Mouse (Mus musculus) gastrocnemius, adult 2 months (tissue): ENCODE data around the gene Ankrd9. TPM values are rescaled to one million over a fixed set of nuclear protein-coding genes. Genes with fewer than 3 reads are reported as not detected.

Experiments
- DNase-seq: peaks from one replicate; pipeline ENCODE4 v3.0.0; 2022
- H3K27ac ChIP-seq: fragments of 200-600 bp; 2 replicates; pipeline ENCODE4 v1.8.1; 2022; ENCODE audit warnings: mild to moderate bottlenecking
- H3K4me3 ChIP-seq: fragments of 200-600 bp; 2 replicates; pipeline ENCODE4 v1.8.1; 2022; ENCODE audit warnings: mild to moderate bottlenecking, moderate library complexity
- CTCF ChIP-seq: fragments of 200-600 bp; IDR thresholded peaks from 2 replicates; pipeline ENCODE4 v1.8.1; 2022; ENCODE audit warnings: antibody characterized with exemption, mild to moderate bottlenecking, moderate library complexity
- intact Hi-C: fragments of 180-260 bp; cut with DNase I; formaldehyde crosslinking; loops from one replicate; pipeline ENCODE4 v1.15.1; 2025
- total RNA-seq, 2 experiments: library from RNA; stranded (reverse); gene quantifications; 2 replicates each; pipeline ENCODE4 v1.2.3; 2021

Gene Ankrd9
- total RNA-seq, 2 experiments from 2014 or later: 150 to 203 TPM

DNA sequence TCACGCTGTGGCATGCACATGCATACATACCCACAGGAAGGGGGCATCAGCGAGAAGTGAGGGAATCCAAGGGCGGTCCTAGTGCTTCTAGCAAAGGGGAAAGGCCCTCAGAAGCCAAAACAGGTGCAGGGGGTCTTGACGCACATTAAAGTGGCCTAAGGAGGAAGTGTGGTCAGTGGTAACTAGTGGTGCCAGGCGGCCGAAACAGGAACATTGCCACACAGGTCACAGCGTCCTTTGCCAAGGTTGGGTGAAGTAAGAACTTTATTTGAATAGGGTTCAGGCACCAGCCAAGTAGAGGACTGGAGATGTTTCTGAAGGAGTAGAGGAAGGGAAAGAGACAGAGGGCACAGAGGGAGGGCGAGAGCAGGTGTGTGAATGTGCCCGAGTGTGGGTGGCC is 6.3 kb upstream of the Ankrd9 start:
- intact Hi-C loops: no loop called here
- Histone ChIP-seq H3K27ac (peak overlapping the region; percentile 94), H3K4me3 (peak overlapping the region; percentile 68)
- DNase-seq: peak; percentile 69
- TF ChIP-seq CTCF: no peak

DNA sequence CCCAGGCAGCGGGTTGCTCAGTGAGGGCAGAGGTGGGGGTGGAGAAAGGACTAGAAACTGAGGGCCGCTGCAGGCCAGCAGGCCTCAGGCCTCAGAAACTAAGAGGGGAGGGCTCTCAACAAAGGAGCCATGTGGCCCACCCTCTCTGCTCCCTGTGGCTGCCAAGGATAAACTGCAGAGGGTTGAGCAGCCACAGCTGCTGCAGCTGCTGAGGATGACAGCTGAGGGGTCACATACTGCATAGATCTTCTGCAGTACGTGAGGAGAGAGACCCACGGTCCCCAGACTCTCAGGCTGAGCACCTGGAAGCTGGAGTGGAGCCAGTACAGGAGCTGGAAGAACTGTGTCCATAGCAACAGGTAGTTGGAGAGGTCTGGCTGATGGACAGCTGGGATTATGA is 5.8 kb upstream of the Ankrd9 start:
- peak overlapping the region; percentile 68 for H3K4me3 ChIP-seq
- intact Hi-C loops: no loop called here
- TF ChIP-seq CTCF: no peak
- peak; percentile 42 for DNase-seq
- peak overlapping the region; percentile 94 for H3K27ac ChIP-seq

DNA sequence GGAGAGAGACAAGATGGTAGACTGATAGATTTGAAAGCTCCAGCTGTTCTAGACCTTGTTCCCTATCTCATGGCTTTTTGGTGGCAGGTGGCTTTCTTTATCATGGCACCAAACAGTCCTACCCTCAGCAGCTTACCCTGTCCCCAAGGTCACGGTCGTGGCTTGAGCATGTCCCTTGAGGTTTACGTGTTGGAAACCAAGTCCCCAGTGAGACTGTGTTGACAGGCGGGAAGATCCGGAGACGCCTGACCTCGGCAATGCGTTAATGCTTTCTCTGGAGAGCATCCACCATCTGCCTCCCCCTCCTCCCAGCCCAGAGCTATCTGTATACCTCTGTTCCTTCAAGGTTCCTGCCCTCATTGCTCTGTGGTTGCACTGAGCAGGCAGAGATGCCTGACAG is 4.9 kb upstream of the Ankrd9 start:
- intact Hi-C loops: no loop called here
- DNase-seq: peak; percentile 29
- H3K4me3 ChIP-seq: peak overlapping the region; percentile 68
- H3K27ac ChIP-seq: peak overlapping the region; percentile 94
- no peak for TF ChIP-seq CTCF

DNA sequence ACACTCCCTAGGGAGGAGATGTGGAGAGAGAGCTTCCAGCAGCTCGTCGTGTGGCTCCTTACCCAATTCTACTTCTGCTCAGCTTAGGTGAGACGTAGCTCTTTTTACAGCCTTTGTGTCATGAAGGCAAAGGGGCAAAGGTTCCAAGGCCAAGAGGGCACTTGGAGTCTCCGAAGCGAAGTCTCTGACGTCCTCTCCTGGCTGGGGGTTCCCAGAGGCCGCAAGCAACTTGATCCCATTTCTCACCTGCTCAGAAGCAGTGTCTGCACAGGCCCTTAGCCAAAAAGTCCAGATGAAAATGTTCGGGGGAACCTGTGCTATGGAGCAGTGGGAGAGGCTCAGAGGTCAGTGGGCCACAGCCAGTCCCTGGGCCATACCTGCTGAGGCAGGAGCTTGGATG is 4.2 kb upstream of the Ankrd9 start:
- intact Hi-C loops: no loop called here
- peak; percentile 42 for DNase-seq
- Histone ChIP-seq H3K27ac (peak overlapping the region; percentile 78), H3K4me3 (no peak overlapping the region)
- TF ChIP-seq CTCF: no peak

DNA sequence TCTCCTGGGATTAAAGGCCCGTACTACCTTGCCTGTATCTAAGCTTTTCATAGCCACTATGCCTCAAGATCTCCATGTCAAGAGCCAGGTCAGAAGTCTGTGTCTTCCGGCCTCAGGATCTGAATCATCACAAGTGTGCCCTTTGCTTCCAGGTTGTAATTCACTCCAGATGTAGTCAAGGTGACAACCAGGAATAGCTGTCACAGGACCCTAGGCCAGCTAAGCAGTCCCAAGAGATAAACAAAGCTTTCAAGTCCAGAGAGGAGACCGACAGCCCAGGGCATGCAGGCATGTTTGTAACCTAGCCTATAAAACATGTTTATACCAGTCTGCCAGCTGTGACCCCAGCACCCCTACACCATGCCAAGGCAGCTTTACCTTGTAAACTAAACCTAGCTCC is 2.9 kb upstream of the Ankrd9 start:
- H3K27ac ChIP-seq: peak overlapping the region; percentile 78

DNA sequence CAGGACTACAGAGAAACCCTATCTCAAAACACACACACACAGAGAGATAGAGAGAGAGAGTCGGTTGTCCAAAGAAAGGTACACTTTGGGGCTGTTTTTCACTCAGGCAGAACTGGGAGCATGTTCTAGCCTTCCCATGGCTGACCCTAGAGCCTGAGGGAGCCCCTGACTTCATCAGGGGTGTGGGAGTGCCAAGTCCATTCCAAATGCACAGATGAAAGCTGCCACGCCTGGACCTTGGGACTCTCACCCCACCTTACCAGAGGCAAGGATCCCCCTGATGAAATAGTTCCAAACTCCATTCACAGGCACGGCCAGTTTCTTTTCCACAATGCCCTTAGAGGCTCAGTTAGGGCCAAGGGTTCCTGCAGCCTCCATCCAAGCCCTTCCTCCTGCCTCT is 968 bp upstream of the Ankrd9 start:
- intact Hi-C loops: loop anchor here (2.0 kb wide), 1 partner anchor 31 kb away; no protein-coding TSS in a partner anchor
- TF ChIP-seq CTCF: no peak
- peak overlapping the region; percentile 78; the same call in 1 of the 2 replicates for H3K4me3 ChIP-seq
- DNase-seq: peak; percentile 25
- peak overlapping the region; percentile 100 for H3K27ac ChIP-seq

More for the DNA sequence above, 2.9 kb upstream of the Ankrd9 start:
- DNase-seq: peak; percentile 43
- intact Hi-C loops: no loop called here
- H3K4me3 ChIP-seq: no peak overlapping the region
- no peak for TF ChIP-seq CTCF

DNA sequence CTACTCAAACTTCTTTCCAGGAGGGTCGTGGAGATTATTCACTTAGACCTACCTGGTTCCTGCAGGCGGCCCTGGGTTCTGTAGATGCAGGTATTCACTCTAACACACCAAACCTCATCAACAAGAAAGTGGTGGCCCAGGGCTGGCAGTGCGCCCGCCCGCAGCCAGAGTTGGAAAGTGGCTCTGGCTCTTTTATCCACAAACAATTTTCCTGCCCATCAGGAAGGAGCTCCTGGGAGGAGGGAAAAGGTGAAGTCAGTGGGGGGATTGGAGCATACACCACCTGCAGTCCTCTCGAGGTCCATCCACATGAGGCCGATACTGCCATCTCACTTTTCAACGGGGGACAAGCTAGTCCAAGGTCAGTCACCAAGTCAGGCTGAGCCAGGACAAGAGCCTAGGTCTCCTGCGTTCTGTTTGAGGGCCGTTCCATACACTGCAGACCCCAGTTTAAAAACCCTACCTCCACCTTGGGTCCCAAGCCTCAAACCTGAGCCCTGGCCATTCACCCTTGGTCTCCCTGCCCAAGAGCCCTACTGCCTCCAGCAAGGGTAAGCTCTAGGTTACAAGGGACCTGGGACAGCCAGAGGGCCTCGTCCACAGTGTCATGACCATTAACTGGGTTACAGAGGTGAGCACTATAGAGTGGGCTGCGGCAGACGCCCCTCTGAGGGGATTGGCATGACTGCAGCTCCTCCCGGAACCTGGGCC is 789 bp downstream of the Ankrd9 start:
- DNase-seq: peak; percentile 63
- H3K27ac ChIP-seq: peak overlapping the region; percentile 100
- intact Hi-C loops: loop anchor here (2.0 kb wide), 1 partner anchor 29 kb away; no protein-coding TSS in a partner anchor

DNA sequence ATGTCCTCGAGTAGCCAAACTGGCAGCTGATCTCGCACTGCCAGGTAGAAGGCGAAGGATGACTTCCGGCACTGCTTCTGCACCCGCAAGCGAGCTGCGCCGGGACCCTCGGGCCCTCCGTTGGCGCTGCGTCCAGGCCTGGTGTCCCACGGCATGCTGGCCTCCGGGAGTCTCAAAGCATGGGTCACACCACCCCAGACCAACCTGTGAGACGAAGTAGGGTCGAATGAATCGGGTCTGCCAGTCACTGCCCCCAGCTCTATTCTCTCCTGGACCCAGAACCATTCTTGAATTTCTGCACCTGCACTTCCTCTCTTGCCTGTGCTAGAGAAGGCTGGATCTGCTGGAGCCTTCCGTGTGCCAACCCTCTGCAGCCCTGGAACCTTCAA is 1.5 kb downstream of the Ankrd9 start:
- Histone ChIP-seq H3K4me3 (peak overlapping the region; percentile 78), H3K27ac (peak overlapping the region; percentile 100)
- intact Hi-C loops: no loop called here
- DNase-seq: no peak
- no peak for TF ChIP-seq CTCF

More for the DNA sequence above, 789 bp downstream of the Ankrd9 start:
- peak overlapping the region; percentile 78 for H3K4me3 ChIP-seq
- TF ChIP-seq CTCF: no peak

DNA sequence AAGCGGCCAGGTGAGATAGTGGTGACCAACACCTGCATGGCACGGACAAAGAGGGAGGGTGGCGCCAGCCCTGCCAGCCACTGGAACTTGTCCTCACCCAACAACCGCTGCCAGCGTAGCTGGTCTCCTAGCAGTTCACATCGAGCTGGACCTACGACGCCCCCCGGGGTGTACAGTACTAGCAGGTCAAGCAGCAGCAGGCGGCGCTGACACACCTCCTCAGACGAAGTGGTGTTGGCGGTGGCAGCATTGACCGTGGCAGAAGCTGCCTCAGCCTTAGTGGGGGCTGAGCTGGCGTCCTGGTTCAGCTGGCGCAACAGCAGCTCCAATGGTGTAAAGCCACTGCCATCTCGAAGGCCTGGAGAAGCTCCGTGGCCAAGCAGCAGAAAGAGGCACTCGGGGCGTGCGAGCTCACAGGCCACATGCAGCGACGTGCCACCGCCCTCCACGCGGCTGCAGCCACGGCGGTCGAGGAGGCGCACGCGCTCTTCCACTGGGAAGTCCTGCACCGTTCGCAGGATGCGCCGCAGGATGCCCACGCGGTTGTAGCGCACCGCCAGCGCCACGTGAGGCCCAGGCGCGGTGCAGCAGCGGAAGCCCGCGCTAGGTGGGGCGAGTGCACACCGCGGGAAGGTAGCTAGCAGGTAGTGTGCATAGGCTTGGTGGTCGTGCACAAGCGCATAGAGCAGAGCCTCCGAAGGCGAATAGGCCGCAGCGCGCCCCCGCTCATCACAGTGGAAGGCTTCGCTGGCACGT is 2.1 kb downstream of the Ankrd9 start:
- intact Hi-C loops: no loop called here
- Histone ChIP-seq H3K27ac (peak overlapping the region; percentile 100), H3K4me3 (peak overlapping the region; percentile 78)
- TF ChIP-seq CTCF: no peak
- DNase-seq: peak; percentile 56

DNA sequence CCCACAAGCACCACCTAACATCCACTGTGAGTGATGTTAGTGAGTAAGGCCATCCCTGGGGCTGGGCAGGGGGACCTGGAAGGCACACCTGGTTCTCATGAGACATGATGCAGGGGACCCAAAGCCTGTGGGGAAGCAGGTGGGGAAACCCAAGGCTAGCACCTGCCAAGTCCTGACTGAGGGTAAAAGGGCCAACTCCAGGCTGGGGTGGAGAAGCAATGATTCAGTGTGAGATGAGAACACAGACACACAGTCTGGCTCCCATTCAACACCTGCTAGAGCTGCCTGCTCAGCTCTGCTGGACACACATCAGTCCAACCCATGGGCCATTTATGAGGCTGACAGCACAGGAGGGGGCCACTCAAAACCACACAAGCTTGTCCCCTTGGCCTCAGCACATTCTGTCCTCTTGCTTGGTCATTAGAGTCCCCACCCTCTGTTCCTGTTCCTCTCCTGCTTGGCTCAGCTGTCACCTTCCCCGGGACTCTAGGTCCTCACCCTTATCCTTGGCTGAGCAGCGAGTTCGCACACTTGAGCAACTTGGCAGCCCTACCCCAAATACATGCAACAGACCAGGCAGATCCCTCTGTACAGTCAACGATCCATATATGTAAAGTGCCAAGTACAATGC is 2.9 kb downstream of the Ankrd9 start:
- peak overlapping the region; percentile 78 for H3K4me3 ChIP-seq
- intact Hi-C loops: no loop called here
- TF ChIP-seq CTCF: no peak
- DNase-seq: peak; percentile 85
- H3K27ac ChIP-seq: peak overlapping the region; percentile 100

DNA sequence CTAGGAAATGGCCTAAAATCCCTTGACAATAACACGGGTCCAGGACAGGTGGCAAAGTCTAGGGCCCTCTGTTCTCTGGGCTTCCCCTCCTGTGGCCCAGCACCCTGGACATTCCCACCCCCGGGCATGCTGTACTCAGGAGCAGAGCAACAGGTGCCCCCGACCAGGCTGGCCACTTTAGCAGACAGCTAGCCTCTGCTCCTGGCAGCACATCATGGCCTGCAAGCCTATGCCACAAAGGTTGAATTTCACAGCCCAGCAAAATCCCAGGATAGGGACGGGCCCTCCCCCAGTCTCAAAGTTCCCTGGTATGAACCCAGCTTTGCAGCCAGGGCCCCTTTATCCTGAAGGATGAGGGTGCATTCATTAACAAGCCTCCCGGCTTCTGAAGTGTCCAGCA is 3.5 kb downstream of the Ankrd9 start:
- TF ChIP-seq CTCF: no peak
- intact Hi-C loops: no loop called here
- DNase-seq: peak; percentile 90
- H3K27ac ChIP-seq: peak overlapping the region; percentile 100
- peak overlapping the region; percentile 78 for H3K4me3 ChIP-seq

DNA sequence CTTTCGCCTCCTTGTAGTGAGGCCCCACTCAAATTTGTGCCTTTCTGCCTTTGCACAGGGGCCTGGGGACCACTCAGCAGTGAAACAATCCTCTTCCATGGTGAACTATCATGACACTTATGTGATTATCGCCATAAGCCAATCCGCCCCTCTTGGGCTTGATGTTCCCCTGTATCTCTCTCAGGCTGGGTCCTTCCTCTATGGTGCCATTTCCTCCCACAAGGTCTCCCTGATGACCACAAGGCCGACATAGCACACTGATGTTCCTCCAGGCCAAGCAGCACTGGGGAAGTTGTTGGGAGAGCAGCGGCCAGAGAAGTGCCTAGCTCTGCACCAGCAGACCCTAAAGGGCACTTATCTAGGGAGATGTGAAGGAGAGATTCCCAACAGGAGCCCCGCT is 4.1 kb downstream of the Ankrd9 start:
- intact Hi-C loops: no loop called here
- peak overlapping the region; percentile 100 for H3K27ac ChIP-seq
- TF ChIP-seq CTCF: no peak
- DNase-seq: peak; percentile 31
- H3K4me3 ChIP-seq: peak overlapping the region; percentile 78

DNA sequence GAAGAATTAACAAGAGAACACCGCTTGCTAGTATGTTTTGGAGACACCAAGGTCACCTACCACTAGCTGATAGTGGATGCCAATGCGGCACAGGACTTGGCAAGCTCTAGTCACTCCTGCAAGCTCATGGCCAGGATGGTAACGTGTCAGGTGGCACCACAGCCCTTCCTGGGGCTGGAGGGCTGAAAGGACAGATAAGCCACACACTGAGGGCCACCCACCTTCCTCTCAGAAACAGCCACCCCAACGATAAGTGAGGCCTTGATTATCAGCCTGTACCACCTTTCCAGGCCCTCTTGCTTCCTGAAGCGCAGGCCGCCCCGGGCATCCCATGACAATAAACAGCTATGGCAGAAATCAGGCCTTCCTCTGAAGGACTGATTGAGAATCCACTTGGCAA is 4.5 kb downstream of the Ankrd9 start:
- peak; percentile 75 for DNase-seq
- intact Hi-C loops: no loop called here
- no peak for TF ChIP-seq CTCF
- Histone ChIP-seq H3K27ac (peak overlapping the region; percentile 100), H3K4me3 (peak overlapping the region; percentile 78)
